8 mouse cellular contexts compared by ENCODE assay signal in the genomic region with DNA sequence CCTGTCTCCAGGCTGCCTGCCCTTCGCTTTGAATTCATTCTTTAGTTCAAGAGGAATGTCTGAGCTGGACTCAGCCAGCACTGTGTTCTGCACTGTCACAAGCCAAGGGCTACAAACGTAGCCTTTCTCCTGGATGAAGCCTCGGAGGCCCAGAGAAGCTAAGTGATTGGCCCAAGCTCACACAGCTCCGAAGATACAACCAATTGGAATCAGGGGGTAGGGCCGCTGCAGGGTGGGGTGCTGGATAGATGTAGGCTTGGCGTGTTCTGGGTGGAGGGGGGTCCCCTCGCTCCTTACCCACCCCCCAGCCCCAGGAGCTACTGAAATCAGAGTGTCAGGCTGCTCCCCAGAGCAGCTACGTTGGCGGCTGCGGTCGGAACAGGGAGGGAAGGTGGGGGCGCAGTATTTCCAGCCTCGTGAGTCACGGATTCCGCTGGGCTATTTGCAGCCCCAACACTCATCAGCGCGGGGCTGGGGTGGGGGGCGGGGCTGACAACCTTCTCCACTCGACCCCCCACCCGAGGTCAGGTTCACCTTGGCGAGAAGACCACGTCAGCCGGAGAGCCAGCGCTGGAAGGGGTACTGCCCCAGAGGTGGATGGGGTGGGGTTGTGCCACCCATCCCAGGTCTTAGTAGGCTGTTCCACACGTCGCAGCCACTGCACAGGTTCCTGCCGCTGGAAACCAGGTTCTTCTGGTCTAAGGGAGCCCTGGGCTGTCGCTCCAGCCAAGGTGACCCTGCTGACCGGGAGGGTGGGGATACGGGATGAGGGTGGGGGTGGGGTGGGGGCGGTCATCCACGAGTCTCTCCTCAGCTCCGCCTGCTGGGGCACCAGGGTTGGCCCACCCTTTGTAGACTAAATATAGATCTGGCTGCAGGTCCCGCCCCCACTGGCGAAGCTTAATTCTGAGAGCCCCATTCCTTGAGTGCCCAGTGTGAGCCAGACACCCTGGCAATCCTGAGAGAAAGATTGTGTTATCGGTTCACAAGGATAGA. TPM values are rescaled to one million over a fixed set of nuclear protein-coding genes. Genes with fewer than 3 reads are reported as not detected.
DNase-seq lines count a peak whose midpoint lies in the region; ATAC-seq and TF ChIP-seq lines count a peak whose summit lies in the region.

No protein-coding gene starts in this region.

- peak; percentile 53 for DNase-seq in ES-E14 (ENCODE audit: low read depth, low spot score)
- DNase-seq in cerebellum, adult 2 months = peak; percentile 51 to 61
- DNase-seq in frontal cortex, adult 2 months (ENCODE audit: extremely low spot score in 1 of 2, low spot score in 1 of 2) = peak; percentile 72 to 84
- peak; percentile 56 to 66 for DNase-seq in layer of hippocampus, postnatal 10 days (ENCODE audit: low spot score in 2 of 2)
- peak; percentile 79 to 80 for DNase-seq in right cerebral cortex, adult 2 months (ENCODE audit: low spot score in 2 of 2)

- H3K27ac ChIP-seq in ES-E14 (ENCODE audit: insufficient read depth, low read depth, low read length, poor library complexity, severe bottlenecking) = no peak overlapping the region; the same call in 1 of the 2 replicates
- H3K27ac ChIP-seq in cerebellum, adult 2 months (ENCODE audit: insufficient read depth, low read length) = no peak overlapping the region
- H3K27ac ChIP-seq in hindbrain, embryonic 13.5 days = no peak overlapping the region; the same call in 1 of the 2 replicates
- peak overlapping the region; percentile 50; the same call in 1 of the 2 replicates for H3K27ac ChIP-seq in lung, embryonic 16.5 days (ENCODE audit: low read length)

- ATAC-seq in hindbrain, embryonic 13.5 days (ENCODE audit: low FRiP score) = peak; percentile 94
- ATAC-seq in lung, embryonic 16.5 days (ENCODE audit: low read depth) = peak; percentile 75
- ATAC-seq in erythroid progenitor cell, adult 5-6 weeks (replicated peaks; ENCODE audit: low FRiP score, poor library complexity, severe bottlenecking) = no peak

- peak overlapping the region; percentile 72 for H3K4me2 ChIP-seq in hindbrain, embryonic 13.5 days
- peak overlapping the region; percentile 86 for H3K4me2 ChIP-seq in lung, embryonic 16.5 days (ENCODE audit: low read depth, low read length)

- H3K36me3 ChIP-seq in ES-E14 (ENCODE audit: control insufficient read depth, insufficient read depth, low read length, poor library complexity, severe bottlenecking) = no peaks in the 10 kb centered on the region
- no peaks in the 10 kb centered on the region for H3K36me3 ChIP-seq in hindbrain, embryonic 13.5 days
- H3K36me3 ChIP-seq in lung, embryonic 16.5 days (ENCODE audit: control insufficient read depth, insufficient read depth, low read length) = no peaks in the 10 kb centered on the region

- H3K27me3 ChIP-seq in cerebellum, adult 2 months (ENCODE audit: control insufficient read depth, insufficient read depth, low read length) = no peaks in the 10 kb centered on the region
- peaks cover 36% of the 10 kb centered on the region for H3K27me3 ChIP-seq in hindbrain, embryonic 13.5 days
- no peaks in the 10 kb centered on the region; the same call in 1 of the 2 replicates for H3K27me3 ChIP-seq in lung, embryonic 16.5 days (ENCODE audit: control insufficient read depth, insufficient read depth, low read depth, low read length)

- peak overlapping the region; percentile 42; the same call in 1 of the 2 replicates for H3K9ac ChIP-seq in ES-E14 (ENCODE audit: insufficient read depth, low read depth, low read length, poor library complexity, severe bottlenecking)
- peak overlapping the region; percentile 77 for H3K9ac ChIP-seq in hindbrain, embryonic 13.5 days
- H3K9ac ChIP-seq in lung, embryonic 16.5 days (ENCODE audit: low read length) = peak overlapping the region; percentile 59

- TF ChIP-seq POLR2A in cerebellum, adult 2 months (IDR thresholded peaks at IDR 0.05; ENCODE audit: borderline replicate concordance, insufficient read depth, low read length) = no peak

- in situ Hi-C loops in ES-E14 (cut with MboI; ENCODE audit: low sequenced_read_pairs in 2 of 2, unreplicated experiment in 2 of 2) = no loop called here

- TF ChIP-seq CTCF in cerebellum, adult 2 months (IDR thresholded peaks at IDR 0.05; ENCODE audit: borderline replicate concordance, insufficient read depth, low read depth, low read length) = no peak

- 4% methylated on average over 36 of the region's 36 CpGs for WGBS in cerebellum, adult 2 months
- WGBS in hindbrain, embryonic 13.5 days = 6% methylated on average over 36 of the region's 36 CpGs
- 2% methylated on average over 36 of the region's 36 CpGs for WGBS in lung, embryonic 16.5 days

- H3K9me3 ChIP-seq in ES-E14 (ENCODE audit: control insufficient read depth, insufficient read depth, low read depth, low read length) = no peaks in the 10 kb centered on the region
- no peaks in the 10 kb centered on the region for H3K9me3 ChIP-seq in hindbrain, embryonic 13.5 days
- no peaks in the 10 kb centered on the region for H3K9me3 ChIP-seq in lung, embryonic 16.5 days (ENCODE audit: control insufficient read depth, low read length)

- peaks cover 0 to 17% of the 10 kb centered on the region in 2 experiments; a peak in 1 of 4 replicates for H3K4me1 ChIP-seq in ES-E14 (ENCODE audit: control insufficient read depth in 2 of 2, insufficient read depth in 2 of 2, low read length in 2 of 2, poor library complexity in 1 of 2)
- H3K4me1 ChIP-seq in cerebellum, adult 2 months (ENCODE audit: control insufficient read depth, insufficient read depth, low read length) = peaks cover 9% of the 10 kb centered on the region
- peaks cover 18% of the 10 kb centered on the region for H3K4me1 ChIP-seq in hindbrain, embryonic 13.5 days (replicated peaks)
- H3K4me1 ChIP-seq in lung, embryonic 16.5 days (replicated peaks; ENCODE audit: control insufficient read depth, insufficient read depth, low read length) = peaks cover 25% of the 10 kb centered on the region

- H3K4me3 ChIP-seq in ES-E14 (ENCODE audit: insufficient read depth in 1 of 2, low read depth in 1 of 2, low read length in 2 of 2, poor library complexity in 1 of 2, severe bottlenecking in 1 of 2) = peak overlapping the region; percentile 41 to 66
- H3K4me3 ChIP-seq in cerebellum, adult 2 months (replicated peaks; ENCODE audit: insufficient read depth, low read depth, low read length) = peak overlapping the region; percentile 62
- peak overlapping the region; percentile 46 for H3K4me3 ChIP-seq in hindbrain, embryonic 13.5 days
- peak overlapping the region; percentile 50 for H3K4me3 ChIP-seq in lung, embryonic 16.5 days (ENCODE audit: low read length)

TF ChIP-seq in ES-E14, 5 proteins besides CTCF, POLR2A, EP300 and RAD21 (continues in another document):
- TF ChIP-seq HCFC1 (IDR thresholded peaks at IDR 0.05; ENCODE audit: borderline replicate concordance, insufficient read depth, low read length) = no peak

RNA-seq across cellular contexts. Expression of a gene that starts 5.2 kb away (rescaled TPM):
- not detected in 2 replicates for total RNA-seq in ES-E14 (2012; rRNA removed)
- polyA plus RNA-seq in cerebellum, adult 2 months (2012; rRNA removed) = 0.10 and 0.16 TPM in 2 replicates
- 0.32 and 0.40 TPM in 2 replicates for polyA plus RNA-seq in frontal cortex, adult 2 months (2012; rRNA removed)
- 0.06 and 0.08 TPM in 2 replicates for polyA plus RNA-seq in hindbrain, embryonic 13.5 days (2015; fragmentation: Nextera tagmentation; extraction: Ambion mirVana)
- total RNA-seq in layer of hippocampus, postnatal 10 days (2021) = under 1 TPM; 0.11 to 0.16 TPM
- polyA plus RNA-seq in lung, embryonic 16.5 days (2015; fragmentation: Nextera tagmentation; extraction: Ambion mirVana) = 6.4 and 10.6 TPM in 2 replicates
- not detected in 2 replicates for total RNA-seq in erythroid progenitor cell, adult 5-6 weeks (2015; ENCODE audit: low replicate concordance)
- total RNA-seq in erythroid progenitor cell, adult 5-6 weeks (2017; ENCODE audit: low replicate concordance) = not detected in 2 replicates

RNA-seq across cellular contexts. Expression of a gene that starts 10.0 kb away (rescaled TPM):
- 1.6 and 4.5 TPM in 2 replicates for total RNA-seq in ES-E14 (2012; rRNA removed)
- not detected in 2 replicates for polyA plus RNA-seq in cerebellum, adult 2 months (2012; rRNA removed)
- polyA plus RNA-seq in frontal cortex, adult 2 months (2012; rRNA removed) = 0.50 and 0.69 TPM in 2 replicates
- polyA plus RNA-seq in hindbrain, embryonic 13.5 days (2015; fragmentation: Nextera tagmentation; extraction: Ambion mirVana) = not detected in 2 replicates
- not detected for total RNA-seq in layer of hippocampus, postnatal 10 days (2021)
- 0.39 TPM in 1 of 2 replicates, not detected in the other for polyA plus RNA-seq in lung, embryonic 16.5 days (2015; fragmentation: Nextera tagmentation; extraction: Ambion mirVana)
- not detected in 2 replicates for total RNA-seq in erythroid progenitor cell, adult 5-6 weeks (2015; ENCODE audit: low replicate concordance)
- not detected in 2 replicates for total RNA-seq in erythroid progenitor cell, adult 5-6 weeks (2017; ENCODE audit: low replicate concordance)

RNA-seq across cellular contexts. Expression of a gene that starts 10.1 kb away (rescaled TPM):
- not detected in 2 replicates for total RNA-seq in ES-E14 (2012; rRNA removed)
- 8.7 and 12.9 TPM in 2 replicates for polyA plus RNA-seq in cerebellum, adult 2 months (2012; rRNA removed)
- 11.9 and 13.2 TPM in 2 replicates for polyA plus RNA-seq in frontal cortex, adult 2 months (2012; rRNA removed)
- polyA plus RNA-seq in hindbrain, embryonic 13.5 days (2015; fragmentation: Nextera tagmentation; extraction: Ambion mirVana) = not detected in 2 replicates
- total RNA-seq in layer of hippocampus, postnatal 10 days (2021) = 1 to 10 TPM; 2.9 to 3.4 TPM
- polyA plus RNA-seq in lung, embryonic 16.5 days (2015; fragmentation: Nextera tagmentation; extraction: Ambion mirVana) = not detected in 2 replicates
- total RNA-seq in erythroid progenitor cell, adult 5-6 weeks (2015; ENCODE audit: low replicate concordance) = not detected in 2 replicates
- total RNA-seq in erythroid progenitor cell, adult 5-6 weeks (2017; ENCODE audit: low replicate concordance) = not detected in 2 replicates

RNA-seq across cellular contexts. Expression of a gene that starts 18.7 kb away (rescaled TPM):
- total RNA-seq in ES-E14 (2012; rRNA removed) = 30.1 and 37.3 TPM in 2 replicates
- polyA plus RNA-seq in cerebellum, adult 2 months (2012; rRNA removed) = 34.7 TPM in 2 replicates
- 42.7 and 49.1 TPM in 2 replicates for polyA plus RNA-seq in frontal cortex, adult 2 months (2012; rRNA removed)
- polyA plus RNA-seq in hindbrain, embryonic 13.5 days (2015; fragmentation: Nextera tagmentation; extraction: Ambion mirVana) = 50.0 and 50.3 TPM in 2 replicates
- total RNA-seq in layer of hippocampus, postnatal 10 days (2021) = 10 to 100 TPM; 24.2 to 27.4 TPM
- 30.6 and 30.8 TPM in 2 replicates for polyA plus RNA-seq in lung, embryonic 16.5 days (2015; fragmentation: Nextera tagmentation; extraction: Ambion mirVana)
- total RNA-seq in erythroid progenitor cell, adult 5-6 weeks (2015; ENCODE audit: low replicate concordance) = 1.4 and 14.3 TPM in 2 replicates
- 1.5 and 7.7 TPM in 2 replicates for total RNA-seq in erythroid progenitor cell, adult 5-6 weeks (2017; ENCODE audit: low replicate concordance)

RNA-seq across cellular contexts. Expression of a gene that starts 27.3 kb away (rescaled TPM):
- 0.62 and 0.79 TPM in 2 replicates for total RNA-seq in ES-E14 (2012; rRNA removed)
- 0.03 TPM in 1 of 2 replicates, not detected in the other for polyA plus RNA-seq in cerebellum, adult 2 months (2012; rRNA removed)
- polyA plus RNA-seq in frontal cortex, adult 2 months (2012; rRNA removed) = 0.08 and 0.11 TPM in 2 replicates
- 0.16 and 0.21 TPM in 2 replicates for polyA plus RNA-seq in hindbrain, embryonic 13.5 days (2015; fragmentation: Nextera tagmentation; extraction: Ambion mirVana)
- total RNA-seq in layer of hippocampus, postnatal 10 days (2021) = not detected
- 0.24 and 0.28 TPM in 2 replicates for polyA plus RNA-seq in lung, embryonic 16.5 days (2015; fragmentation: Nextera tagmentation; extraction: Ambion mirVana)
- not detected in 2 replicates for total RNA-seq in erythroid progenitor cell, adult 5-6 weeks (2015; ENCODE audit: low replicate concordance)
- total RNA-seq in erythroid progenitor cell, adult 5-6 weeks (2017; ENCODE audit: low replicate concordance) = not detected in 2 replicates
